Mouse (Mus musculus) ES-Bruce4 (cell line): ENCODE measurements around the gene Rnaseh1. TPM values are rescaled to one million over a fixed set of nuclear protein-coding genes. Genes with fewer than 3 reads are reported as not detected.

ENCODE experiments used
- H3K27ac ChIP-seq: 2 replicates; pipeline ENCODE4 v1.5.1; 2012; ENCODE audit warnings: low read length, inconsistent platforms; ENCODE audit not compliant: insufficient read depth
- H3K27me3 ChIP-seq: 2 replicates; pipeline ENCODE4 v1.6.1; 2012; ENCODE audit warnings: mild to moderate bottlenecking, low read length, inconsistent platforms; ENCODE audit not compliant: control insufficient read depth, poor library complexity, insufficient read depth, severe bottlenecking
- H3K36me3 ChIP-seq: 2 replicates; pipeline ENCODE4 v1.6.1; 2012; ENCODE audit warnings: inconsistent platforms, mild to moderate bottlenecking, low read length, moderate library complexity; ENCODE audit not compliant: control insufficient read depth, poor library complexity, insufficient read depth, severe bottlenecking
- H3K4me1 ChIP-seq: one replicate; pipeline ENCODE4 v1.8.1; 2011; ENCODE audit warnings: low read length; ENCODE audit not compliant: control insufficient read depth, insufficient read depth
- H3K4me3 ChIP-seq: 2 replicates; pipeline ENCODE4 v1.5.1; 2011; ENCODE audit warnings: low read depth, mild to moderate bottlenecking, low read length
- H3K9ac ChIP-seq: 2 replicates; pipeline ENCODE4 v1.6.1; 2012; ENCODE audit warnings: low read depth, mild to moderate bottlenecking, inconsistent platforms; ENCODE audit not compliant: poor library complexity, severe bottlenecking
- H3K9me3 ChIP-seq: replicated peaks from 2 replicates; pipeline ENCODE4 v1.6.1; 2012; ENCODE audit warnings: mild to moderate bottlenecking, low read length, inconsistent platforms; ENCODE audit not compliant: control insufficient read depth, poor library complexity, insufficient read depth, severe bottlenecking
- CTCF ChIP-seq: IDR thresholded peaks from one replicate; pipeline ENCODE4 v1.8.1; 2011; ENCODE audit warnings: low read depth, low read length
- EP300 ChIP-seq: IDR thresholded peaks from 2 replicates; pipeline ENCODE4 v1.6.1; 2011; ENCODE audit warnings: low read depth, low read length; ENCODE audit not compliant: insufficient read depth
- POLR2A ChIP-seq: IDR thresholded peaks from one replicate; pipeline ENCODE4 v1.8.1; 2011; ENCODE audit warnings: low read length; ENCODE audit not compliant: insufficient read depth
- polyA plus RNA-seq: library from polyadenylated mRNA; stranded (reverse); fragments of >200 nt; gene quantifications from 2 replicates; pipeline ENCODE4 v1.2.4, GENCODE M21; 2011; ENCODE audit warnings: low read depth; ENCODE audit not compliant: missing spikeins, insufficient read depth, insufficient read length

The Rnaseh1 gene
- polyA plus RNA-seq, 1 experiment = 31.1 TPM

DNA sequence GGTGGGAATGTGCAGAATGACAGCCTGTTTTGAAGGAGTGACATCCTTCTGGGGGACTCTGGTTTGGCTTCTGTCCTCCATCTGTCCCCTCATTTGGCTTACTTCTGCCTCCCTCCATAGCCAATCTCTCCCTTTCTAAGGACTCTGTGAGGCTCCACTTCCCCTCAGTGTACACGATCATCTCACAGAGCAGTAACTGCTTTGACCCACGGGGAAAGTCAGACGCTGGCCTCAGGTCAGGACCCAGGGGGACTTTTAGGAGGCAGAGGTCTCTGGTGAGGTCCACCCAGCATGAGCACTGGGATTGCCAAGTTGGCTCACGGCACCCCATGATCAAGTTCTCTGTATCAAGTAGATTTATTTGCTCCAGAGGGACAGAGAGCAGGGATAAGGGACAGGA is 58.8 kb downstream of the Rnaseh1 start:
- Histone ChIP-seq H3K9ac (no peak overlapping the region), H3K9me3 (no peaks in the 10 kb centered on the region), H3K4me1 (no peaks in the 10 kb centered on the region), H3K4me3 (no peak overlapping the region), H3K27me3 (no peaks in the 10 kb centered on the region), H3K27ac (no peak overlapping the region), H3K36me3 (no peaks in the 10 kb centered on the region)
- TF ChIP-seq EP300 (no peak), POLR2A (no peak), CTCF (no peak)

Other genes starting within 250 kb of the Rnaseh1 start
- gene Dcdc2c, start 97.2 kb upstream of the Rnaseh1 start, polyA plus RNA-seq = not detected in 2 replicates
- gene Allc, start 67.1 kb upstream of the Rnaseh1 start, polyA plus RNA-seq = not detected in 2 replicates
- gene Colec11, start 26.2 kb upstream of the Rnaseh1 start, polyA plus RNA-seq = not detected in 2 replicates
- 1,062 and 1,139 TPM in 2 replicates for gene Rps7, start 13.6 kb upstream of the Rnaseh1 start, polyA plus RNA-seq
- gene Adi1, start 25.6 kb downstream of the Rnaseh1 start, polyA plus RNA-seq = 54.2 and 59.0 TPM in 2 replicates
- gene Trappc12, start 100.9 kb downstream of the Rnaseh1 start, polyA plus RNA-seq = 27.4 and 29.6 TPM in 2 replicates
- gene Eipr1, start 102.2 kb downstream of the Rnaseh1 start, polyA plus RNA-seq = 18.4 and 24.2 TPM in 2 replicates